In the genomic region with DNA sequence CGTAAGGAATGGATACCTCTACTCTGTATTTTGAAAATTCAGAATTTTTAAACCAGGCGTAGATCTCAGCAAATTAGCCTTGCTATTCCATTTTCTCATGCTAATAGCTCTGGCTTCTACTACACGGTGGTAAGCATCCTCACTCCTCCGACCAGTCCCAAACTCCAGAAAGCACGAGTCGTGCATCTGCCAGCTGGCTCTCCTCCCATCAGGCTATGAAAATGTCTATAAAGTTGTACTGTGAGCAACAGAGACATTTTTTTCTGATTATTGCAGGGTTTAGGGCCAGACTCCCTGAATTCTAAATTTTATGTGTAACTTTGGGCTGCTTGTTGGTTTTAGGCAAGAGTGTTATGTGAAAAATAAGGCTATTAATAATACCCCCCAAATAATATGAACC, we compare ENCODE assay signal across 13 mouse cellular contexts.
"Had no signal": no experiment of that assay in that cellular context is flagged by ENCODE, and none has a peak within 500 bp of the region (broad histone marks: within the 10 kb centered on the region; RNA-seq: fewer than 3 reads in every experiment).

No protein-coding gene starts in this region.

- H3K9ac ChIP-seq: hindbrain, embryonic 15.5 days; limb, embryonic 13.5 days; liver, embryonic 13.5 days had no signal

- H3K4me1 ChIP-seq: hindbrain, embryonic 15.5 days; limb, embryonic 13.5 days; liver, embryonic 13.5 days had no signal

- H3K27me3 ChIP-seq: hindbrain, embryonic 15.5 days; limb, embryonic 13.5 days; liver, embryonic 13.5 days had no signal

- DNase-seq: kidney, adult 8-10 months; kidney, postnatal 36 days; left cerebral cortex, postnatal 4 days; liver, embryonic 13.5 days; lung, postnatal 36 days; midbrain, embryonic 14.5 days; thymus, adult 18-20 months; thymus, postnatal 36 days had no signal

- ATAC-seq: intestine, postnatal 0 days; lung, postnatal 0 days had no signal

- H3K9me3 ChIP-seq: hindbrain, embryonic 15.5 days; limb, embryonic 13.5 days; liver, embryonic 13.5 days had no signal

- H3K4me2 ChIP-seq: hindbrain, embryonic 15.5 days; limb, embryonic 13.5 days; liver, embryonic 13.5 days; midbrain, embryonic 11.5 days had no signal

- H3K36me3 ChIP-seq: hindbrain, embryonic 15.5 days; limb, embryonic 13.5 days; liver, embryonic 13.5 days had no signal

- H3K27ac ChIP-seq: hindbrain, embryonic 15.5 days; limb, embryonic 13.5 days; liver, embryonic 13.5 days had no signal

- H3K4me3 ChIP-seq: hindbrain, embryonic 15.5 days; limb, embryonic 13.5 days; liver, embryonic 13.5 days had no signal
